Mouse (Mus musculus) lung, postnatal 0 days (tissue): ENCODE measurements around the gene Gm36028. TPM values are rescaled to one million over a fixed set of nuclear protein-coding genes. Genes with fewer than 3 reads are reported as not detected.

Experiments
- ATAC-seq: fragments of 200-750 bp; cut with Nextera tagmentation; 2 replicates; pipeline ENCODE4 v1.8.0; 2017; ENCODE audit warnings: moderate library complexity
- DNase-seq: peaks from one replicate; pipeline ENCODE4 v3.0.0-alpha.2; 2016; ENCODE audit warnings: low spot score
- H3K27ac ChIP-seq: fragments of 300-500 bp; sonication (generic); 2 replicates; pipeline ENCODE4 v1.5.1; 2014; ENCODE audit warnings: antibody characterized with exemption, mild to moderate bottlenecking, low read length, mixed read lengths
- H3K27me3 ChIP-seq: fragments of 300-500 bp; sonication (generic); replicated peaks from 2 replicates; pipeline ENCODE4 v1.6.1; 2014; ENCODE audit warnings: low read length, mixed read lengths; ENCODE audit not compliant: insufficient read depth
- H3K36me3 ChIP-seq: fragments of 300-500 bp; sonication (generic); 2 replicates; pipeline ENCODE4 v1.6.1; 2014; ENCODE audit warnings: low read length, mixed read lengths; ENCODE audit not compliant: insufficient read depth
- H3K4me1 ChIP-seq: fragments of 300-500 bp; sonication (generic); 2 replicates; pipeline ENCODE4 v1.6.1; 2014; ENCODE audit warnings: antibody characterized with exemption, low read depth, low read length, mixed read lengths; ENCODE audit not compliant: insufficient read depth
- H3K4me2 ChIP-seq: fragments of 300-500 bp; sonication (generic); replicated peaks from 2 replicates; pipeline ENCODE4 v1.6.1; 2014; ENCODE audit warnings: low read depth, mild to moderate bottlenecking, low read length, moderate library complexity, mixed read lengths
- H3K4me3 ChIP-seq: fragments of 300-500 bp; sonication (generic); 2 replicates; pipeline ENCODE4 v1.5.1; 2014; ENCODE audit warnings: low read depth, low read length
- H3K9ac ChIP-seq: fragments of 300-500 bp; sonication (generic); replicated peaks from 2 replicates; pipeline ENCODE4 v1.6.1; 2014; ENCODE audit warnings: low read depth, mild to moderate bottlenecking
- H3K9me3 ChIP-seq: fragments of 300-500 bp; sonication (generic); 2 replicates; pipeline ENCODE4 v1.6.1; 2016; ENCODE audit warnings: low read length, mixed read lengths
- CTCF ChIP-seq: IDR thresholded peaks from 2 replicates; pipeline ENCODE4 v1.5.1; 2016; ENCODE audit warnings: antibody characterized with exemption, mild to moderate bottlenecking
- EP300 ChIP-seq: IDR thresholded peaks from 2 replicates; pipeline ENCODE4 v1.6.1; 2016; ENCODE audit warnings: antibody characterized with exemption, mild to moderate bottlenecking, control low read depth
- WGBS: fragments of 180-500 bp; shearing (Covaris S2); extraction: QIAGEN DNeasy Blood & Tissue Kit; methylation state at CpG from one replicate; pipeline ENCODE4 v1.1.7; 2014; 5-methylcytosine and 5-hydroxymethylcytosine counted together
- polyA plus RNA-seq: library from polyadenylated mRNA; unstranded; fragments of >200 nt; fragmentation: Nextera tagmentation; extraction: Ambion mirVana; gene quantifications from 2 replicates; pipeline ENCODE4 v1.2.1, GENCODE M21; 2015

Gene Gm36028
- polyA plus RNA-seq, 1 experiment from 2014 or later, result 0.73 TPM

GRCm38 (mm10) chr16:37865841-37866240 is 4.9 kb upstream of the Gm36028 start:
- no peak for ATAC-seq
- no peak overlapping the region for H3K9ac ChIP-seq
- H3K4me3 ChIP-seq, result no peak overlapping the region
- TF ChIP-seq EP300, result no peak
- no peak for TF ChIP-seq CTCF
- no peak overlapping the region for H3K4me2 ChIP-seq
- H3K27me3 ChIP-seq, result no peaks in the 10 kb centered on the region
- 72% methylated on average over 9 of the region's 9 CpGs for WGBS
- H3K27ac ChIP-seq, result no peak overlapping the region
- no peaks in the 10 kb centered on the region for H3K9me3 ChIP-seq
- no peaks in the 10 kb centered on the region for H3K36me3 ChIP-seq
- peaks cover 3% of the 10 kb centered on the region; the same call in 1 of the 2 replicates for H3K4me1 ChIP-seq
- no peak for DNase-seq

- ATAC-seq (no peak), DNase-seq (no peak)
- WGBS, result 78% methylated on average over 3 of the region's 3 CpGs
- Histone ChIP-seq H3K27me3 (no peaks in the 10 kb centered on the region), H3K27ac (no peak overlapping the region), H3K9ac (no peak overlapping the region), H3K36me3 (no peaks in the 10 kb centered on the region), H3K4me3 (no peak overlapping the region), H3K4me2 (no peak overlapping the region), H3K9me3 (no peaks in the 10 kb centered on the region), H3K4me1 (no peaks in the 10 kb centered on the region)
- TF ChIP-seq EP300 (no peak), CTCF (no peak)
These were observed 2.9 kb upstream of the Gm36028 start for GRCm38 (mm10) chr16:37863876-37864275.

GRCm38 (mm10) chr16:37860213-37860612 is 733 bp downstream of the Gm36028 start:
- TF ChIP-seq EP300 (no peak), CTCF (no peak)
- Histone ChIP-seq H3K4me3 (no peak overlapping the region), H3K27ac (no peak overlapping the region), H3K4me2 (no peak overlapping the region), H3K9ac (no peak overlapping the region), H3K36me3 (no peaks in the 10 kb centered on the region), H3K4me1 (no peaks in the 10 kb centered on the region), H3K9me3 (no peaks in the 10 kb centered on the region), H3K27me3 (no peaks in the 10 kb centered on the region)
- no peak for ATAC-seq
- no peak for DNase-seq
- 80% methylated on average over 7 of the region's 7 CpGs for WGBS

GRCm38 (mm10) chr16:37857495-37857894 is 3.5 kb downstream of the Gm36028 start:
- no peak for TF ChIP-seq CTCF
- TF ChIP-seq EP300, result no peak
- no peak overlapping the region for H3K4me2 ChIP-seq
- WGBS, result 66% methylated on average over 8 of the region's 8 CpGs
- DNase-seq, result no peak
- no peaks in the 10 kb centered on the region for H3K27me3 ChIP-seq
- H3K4me1 ChIP-seq, result no peaks in the 10 kb centered on the region; the same call in 1 of the 2 replicates
- ATAC-seq, result no peak
- H3K9ac ChIP-seq, result no peak overlapping the region
- H3K36me3 ChIP-seq, result no peaks in the 10 kb centered on the region
- no peaks in the 10 kb centered on the region for H3K9me3 ChIP-seq
- H3K27ac ChIP-seq, result no peak overlapping the region
- no peak overlapping the region for H3K4me3 ChIP-seq

GRCm38 (mm10) chr16:37856327-37856726 is 4.6 kb downstream of the Gm36028 start:
- H3K9ac ChIP-seq, result no peak overlapping the region
- 17% methylated on average over 3 of the region's 3 CpGs for WGBS
- DNase-seq (no peak), ATAC-seq (no peak)
- H3K4me1 ChIP-seq, result no peaks in the 10 kb centered on the region; the same call in 1 of the 2 replicates
- no peaks in the 10 kb centered on the region for H3K36me3 ChIP-seq
- no peak overlapping the region for H3K4me2 ChIP-seq
- no peaks in the 10 kb centered on the region for H3K9me3 ChIP-seq
- no peak overlapping the region for H3K4me3 ChIP-seq
- TF ChIP-seq EP300 (no peak), CTCF (no peak)
- H3K27ac ChIP-seq, result no peak overlapping the region
- H3K27me3 ChIP-seq, result no peaks in the 10 kb centered on the region

GRCm38 (mm10) chr16:37855583-37855982 is 5.4 kb downstream of the Gm36028 start:
- no peaks in the 10 kb centered on the region for H3K27me3 ChIP-seq
- no peaks in the 10 kb centered on the region for H3K9me3 ChIP-seq
- ATAC-seq (no peak), DNase-seq (no peak)
- no peak overlapping the region for H3K9ac ChIP-seq
- H3K4me3 ChIP-seq, result no peak overlapping the region
- H3K4me2 ChIP-seq, result no peak overlapping the region
- no peaks in the 10 kb centered on the region for H3K36me3 ChIP-seq
- H3K4me1 ChIP-seq, result no peaks in the 10 kb centered on the region; the same call in 1 of the 2 replicates
- 47% methylated on average over 8 of the region's 8 CpGs for WGBS
- TF ChIP-seq EP300 (no peak), CTCF (no peak)
- H3K27ac ChIP-seq, result no peak overlapping the region

GRCm38 (mm10) chr16:37854593-37854992 is 6.4 kb downstream of the Gm36028 start:
- H3K4me2 ChIP-seq, result no peak overlapping the region
- no peak overlapping the region for H3K27ac ChIP-seq
- no peak for ATAC-seq
- no peak overlapping the region for H3K9ac ChIP-seq
- 36% methylated on average over 5 of the region's 5 CpGs for WGBS
- no peaks in the 10 kb centered on the region; the same call in 1 of the 2 replicates for H3K4me1 ChIP-seq
- H3K9me3 ChIP-seq, result no peaks in the 10 kb centered on the region
- no peaks in the 10 kb centered on the region for H3K36me3 ChIP-seq
- no peaks in the 10 kb centered on the region for H3K27me3 ChIP-seq
- no peak overlapping the region for H3K4me3 ChIP-seq
- DNase-seq, result no peak
- TF ChIP-seq CTCF, result no peak
- no peak for TF ChIP-seq EP300
